Mouse (Mus musculus) lung, postnatal 36 days (tissue): ENCODE measurements around the gene Ttyh1.

ENCODE experiments used
- DNase-seq: peaks from one replicate; pipeline ENCODE4 v3.0.0; 2022; ENCODE audit warnings: mixed read lengths

Gene Ttyh1

GRCm38 (mm10) chr7:4123732-4124131 is 4.5 kb downstream of the Ttyh1 start:
- no peak for DNase-seq

- peak; percentile 18 for DNase-seq
These were observed 5.1 kb downstream of the Ttyh1 start for GRCm38 (mm10) chr7:4124315-4124759.

GRCm38 (mm10) chr7:4124856-4125255 is 5.6 kb downstream of the Ttyh1 start:
- DNase-seq = no peak

GRCm38 (mm10) chr7:4125306-4125705 is 6.1 kb downstream of the Ttyh1 start:
- DNase-seq = no peak

GRCm38 (mm10) chr7:4126992-4127785 is 8.0 kb downstream of the Ttyh1 start:
- DNase-seq = no peak

GRCm38 (mm10) chr7:4127894-4128293 is 8.7 kb downstream of the Ttyh1 start:
- no peak for DNase-seq

GRCm38 (mm10) chr7:4128860-4129259 is 9.7 kb downstream of the Ttyh1 start:
- peak; percentile 64 for DNase-seq

- DNase-seq = peak; percentile 92
These were observed 11.7 kb downstream of the Ttyh1 start for GRCm38 (mm10) chr7:4130686-4131452.

- no peak for DNase-seq
These were observed 12.8 kb downstream of the Ttyh1 start for GRCm38 (mm10) chr7:4131964-4132363.

GRCm38 (mm10) chr7:4132581-4132980 is 13.4 kb downstream of the Ttyh1 start:
- DNase-seq = no peak

GRCm38 (mm10) chr7:4132998-4133397 is 13.8 kb downstream of the Ttyh1 start:
- no peak for DNase-seq

- DNase-seq = no peak
These were observed 15.7 kb downstream of the Ttyh1 start for GRCm38 (mm10) chr7:4134911-4135310.

- DNase-seq = peak; percentile 34
These were observed 17.2 kb downstream of the Ttyh1 start for GRCm38 (mm10) chr7:4136404-4136770.

GRCm38 (mm10) chr7:4136771-4137531 is 17.7 kb downstream of the Ttyh1 start, which contains the start of gene Leng8:
TSS of gene Leng8 (plus strand) at chr7:4137039.
- DNase-seq = peak; percentile 99

GRCm38 (mm10) chr7:4137746-4138145 is 18.5 kb downstream of the Ttyh1 start:
- DNase-seq = no peak

- no peak for DNase-seq
These were observed 19.0 kb downstream of the Ttyh1 start for GRCm38 (mm10) chr7:4138181-4138580.

- no peak for DNase-seq
These were observed 19.5 kb downstream of the Ttyh1 start for GRCm38 (mm10) chr7:4138671-4139070.

GRCm38 (mm10) chr7:4139391-4139790 is 20.2 kb downstream of the Ttyh1 start:
- no peak for DNase-seq

GRCm38 (mm10) chr7:4141648-4142325 is 22.6 kb downstream of the Ttyh1 start:
- no peak for DNase-seq

GRCm38 (mm10) chr7:4142796-4143445 is 23.7 kb downstream of the Ttyh1 start:
- no peak for DNase-seq

GRCm38 (mm10) chr7:4143506-4143905 is 24.3 kb downstream of the Ttyh1 start:
- DNase-seq = no peak

- DNase-seq = no peak
These were observed 24.8 kb downstream of the Ttyh1 start for GRCm38 (mm10) chr7:4144046-4144445.
